In genomic region chr19:32497411-32497810, GRCm38 (mm10) we compare ENCODE assay signal across 17 mouse cellular contexts. TPM values are rescaled to one million over a fixed set of nuclear protein-coding genes. Genes with fewer than 3 reads are reported as not detected.
DNase-seq lines count a peak whose midpoint lies in the region; ATAC-seq and TF ChIP-seq lines count a peak whose summit lies in the region.
"Had no signal": no experiment of that assay in that cellular context is flagged by ENCODE, and none has a peak within 500 bp of the region (broad histone marks: within the 10 kb centered on the region; RNA-seq: fewer than 3 reads in every experiment).

No protein-coding gene starts in this region.

- no peak; a peak in 1 of 4 replicates for TF ChIP-seq POLR2A in MEL (IDR thresholded peaks at IDR 0.05; ENCODE audit: control insufficient read depth in 1 of 2, insufficient read depth in 1 of 2, low read depth in 1 of 2, low read length in 2 of 2, poor library complexity in 1 of 2)

- no peak overlapping the region for H3K27ac ChIP-seq in MEL (ENCODE audit: control insufficient read depth, low read depth, low read length)
- H3K27ac ChIP-seq: embryonic facial prominence, embryonic 12.5 days; forebrain, embryonic 15.5 days; hindbrain, embryonic 15.5 days had no signal

- H3K9ac ChIP-seq in MEL (ENCODE audit: control insufficient read depth, low read depth, low read length, poor library complexity, severe bottlenecking), result no peak overlapping the region
- H3K9ac ChIP-seq: embryonic facial prominence, embryonic 12.5 days; forebrain, embryonic 15.5 days; heart, embryonic 12.5 days; hindbrain, embryonic 15.5 days had no signal

- DNase-seq in kidney, adult 9 months, result peak; percentile 33
- DNase-seq in kidney, postnatal 25 days, result no peak
- DNase-seq in G1E (ENCODE audit: low spot score) (no peak), MEL (ENCODE audit: low read depth, low spot score) (peak; percentile 69), MN1 (ENCODE audit: low spot score) (no peak)
- DNase-seq in telencephalon, adult 2 months (ENCODE audit: low read depth, low spot score), result peak; percentile 32
- DNase-seq: adrenal gland, postnatal 14 days; cerebellum, adult 11 months; cerebellum, adult 9-10 months; cerebellum, postnatal 25 days; gastrocnemius, postnatal 14 days had no signal

- TF ChIP-seq CTCF in G1E (IDR thresholded peaks at IDR 0.05; ENCODE audit: low read depth, low read length) (no peak), MEL (IDR thresholded peaks at IDR 0.05 in 2 of 3, conservative IDR thresholded peaks at IDR 0.05 in 1 of 3; ENCODE audit: control insufficient read depth in 1 of 3, insufficient read depth in 1 of 3, low read depth in 2 of 3, low read length in 3 of 3, poor library complexity in 1 of 3, severe bottlenecking in 1 of 3) (no peak)

- peaks cover 88% of the 10 kb centered on the region for H3K36me3 ChIP-seq in G1E (replicated peaks)
- H3K36me3 ChIP-seq in MEL (ENCODE audit: control insufficient read depth in 1 of 2, insufficient read depth in 2 of 2, low read length in 2 of 2), result peaks cover 66 to 67% of the 10 kb centered on the region in 2 experiments

- no peak for TF ChIP-seq RAD21 in MEL (IDR thresholded peaks at IDR 0.05; ENCODE audit: low read depth, low read length)

- TF ChIP-seq EP300 in MEL (IDR thresholded peaks at IDR 0.05; ENCODE audit: low read depth in 1 of 2, low read length in 2 of 2), result no peak

- H3K9me3 ChIP-seq in G1E (replicated peaks), result no peaks in the 10 kb centered on the region
- H3K9me3 ChIP-seq in MEL (replicated peaks; ENCODE audit: insufficient read depth, low read length), result no peaks in the 10 kb centered on the region
- H3K9me3 ChIP-seq: embryonic facial prominence, embryonic 12.5 days; forebrain, embryonic 15.5 days; heart, embryonic 12.5 days; hindbrain, embryonic 15.5 days had no signal

- H3K4me3 ChIP-seq in G1E (ENCODE audit: low read depth, low read length) (no peak overlapping the region; the same call in 1 of the 2 replicates), MEL (ENCODE audit: control insufficient read depth in 1 of 2, insufficient read depth in 1 of 2, low read depth in 2 of 2, low read length in 2 of 2) (no peak overlapping the region)
- H3K4me3 ChIP-seq: embryonic facial prominence, embryonic 12.5 days; forebrain, embryonic 15.5 days; heart, embryonic 12.5 days; hindbrain, embryonic 15.5 days had no signal

- peak; percentile 75 for ATAC-seq in G1E (ENCODE audit: extremely low read depth, insufficient number of reproducible peaks, low FRiP score, poor library complexity, severe bottlenecking)
- ATAC-seq: activated CD4-positive, CD25-positive, alpha-beta regulatory T cell, adult 4 months; forebrain, embryonic 15.5 days had no signal

- H3K79me2 ChIP-seq in MEL (ENCODE audit: control insufficient read depth, insufficient read depth, low read length, poor library complexity), result peaks cover 75% of the 10 kb centered on the region

- H3K4me1 ChIP-seq in G1E (ENCODE audit: insufficient read depth, low read depth, low read length) (peaks cover 60% of the 10 kb centered on the region), MEL (ENCODE audit: control insufficient read depth in 1 of 2, insufficient read depth in 2 of 2, low read length in 2 of 2) (peaks cover 15 to 18% of the 10 kb centered on the region in 2 experiments)
- H3K4me1 ChIP-seq: embryonic facial prominence, embryonic 12.5 days; forebrain, embryonic 15.5 days; heart, embryonic 12.5 days; hindbrain, embryonic 15.5 days had no signal

- no peaks in the 10 kb centered on the region for H3K27me3 ChIP-seq in G1E (ENCODE audit: insufficient read depth, low read length)
- H3K27me3 ChIP-seq in MEL (ENCODE audit: control insufficient read depth in 1 of 2, insufficient read depth in 2 of 2, low read length in 2 of 2), result no peaks in the 10 kb centered on the region
- H3K27me3 ChIP-seq: embryonic facial prominence, embryonic 12.5 days; forebrain, embryonic 15.5 days; heart, embryonic 12.5 days; hindbrain, embryonic 15.5 days; Patski had no signal

TF ChIP-seq in MEL, 35 proteins besides CTCF, POLR2A, EP300 and RAD21:
- TF ChIP-seq ZNF384 (IDR thresholded peaks at IDR 0.05; ENCODE audit: low read depth, low read length), result no peak
- no peak for TF ChIP-seq POLR2AphosphoS2 (IDR thresholded peaks at IDR 0.05; ENCODE audit: low read length)
- TF ChIP-seq JUND (IDR thresholded peaks at IDR 0.05; ENCODE audit: low read depth, low read length), result no peak
- TF ChIP-seq SIN3A (IDR thresholded peaks at IDR 0.05; ENCODE audit: low read length), result peak; percentile 25; the same call in 1 of the 2 replicates
- no peak for TF ChIP-seq GABPA (IDR thresholded peaks at IDR 0.05; ENCODE audit: low read depth, low read length)
- no peak for TF ChIP-seq USF1 (IDR thresholded peaks at IDR 0.05; ENCODE audit: low read depth, low read length)
- TF ChIP-seq SMC3 (IDR thresholded peaks at IDR 0.05; ENCODE audit: low read depth, low read length), result no peak
- TF ChIP-seq GATA1 (IDR thresholded peaks at IDR 0.05; ENCODE audit: low read depth, low read length), result peak; percentile 45
- TF ChIP-seq TCF12 (IDR thresholded peaks at IDR 0.05; ENCODE audit: low read depth, low read length), result 0 out of 2 replicates have a peak, but pooled peaks have one; percentile 21
- TF ChIP-seq TAL1 (IDR thresholded peaks at IDR 0.05; ENCODE audit: low read length), result peak; percentile 27; the same call in 1 of the 2 replicates

RNA-seq across cellular contexts. Expression of gene Minpp1, which starts 11.8 kb away (rescaled TPM):
- total RNA-seq in G1E (2014; fragmentation: Nextera tagmentation), result 62.6 and 63.2 TPM in 2 replicates
- 68.8 and 73.1 TPM in 2 replicates for total RNA-seq in G1E (2017)
- polyA plus RNA-seq in G1E (2012), result 197 and 273 TPM in 2 replicates
- total RNA-seq in MEL (2012; rRNA removed), result 192 and 256 TPM in 2 replicates
- 100 to 1,000 TPM in 1 of 2 experiments, not detected in 1; 176 TPM for polyA plus RNA-seq in MEL (2012; ENCODE audit: insufficient read depth in 1 of 2, insufficient read length in 2 of 2, low read depth in 1 of 2, low replicate concordance in 2 of 2, missing spikeins in 1 of 2)

RNA-seq across cellular contexts. Expression of gene Rpl9-ps6, which starts 31.0 kb away (rescaled TPM):
- total RNA-seq in G1E (2014; fragmentation: Nextera tagmentation), result 13.8 and 18.3 TPM in 2 replicates
- total RNA-seq in G1E (2017), result 103 and 117 TPM in 2 replicates
- polyA plus RNA-seq in G1E (2012), result 1.9 and 2.0 TPM in 2 replicates
- 111 and 161 TPM in 2 replicates for total RNA-seq in MEL (2012; rRNA removed)
- polyA plus RNA-seq in MEL (2012; ENCODE audit: insufficient read depth in 1 of 2, insufficient read length in 2 of 2, low read depth in 1 of 2, low replicate concordance in 2 of 2, missing spikeins in 1 of 2), result 10 to 100 TPM in 1 of 2 experiments, not detected in 1; 95.5 TPM

Comparison
In these comparisons a context has a peak if more than half of its experiments do, and no peak if none do; other contexts are left out.
1. DNase-seq: peak in kidney, adult 9 months (single experiment), MEL (single experiment) and telencephalon, adult 2 months (single experiment); none in kidney, postnatal 25 days (0 of 2), G1E (single experiment) and MN1 (single experiment).